Mouse (Mus musculus) layer of hippocampus, adult 18-20 months (tissue): ENCODE measurements around the gene Itgb5. TPM values are rescaled to one million over a fixed set of nuclear protein-coding genes. Genes with fewer than 3 reads are reported as not detected.
A peak's percentile ranks its signal among the peaks of the same experiment; 100 is the strongest.

ENCODE experiments used
- DNase-seq, 2 experiments: peaks; one replicate each; pipeline ENCODE4 v3.0.0; 2022; ENCODE audit warnings: low spot score in 2 of 2
- total RNA-seq, 2 experiments: library from RNA; stranded (reverse); gene quantifications; 2 replicates each; pipeline ENCODE4 v1.2.3; 2021

Itgb5 gene
- total RNA-seq, 2 experiments from 2014 or later = 46.6 to 48.4 TPM

- DNase-seq = no peak
These were observed 67.3 kb downstream of the Itgb5 start for GRCm38 (mm10) chr16:33896801-33897200.

GRCm38 (mm10) chr16:33903664-33904441 lies 74.4 kb downstream of the Itgb5 start:
- no peak for DNase-seq

GRCm38 (mm10) chr16:33904553-33904952 lies 75.1 kb downstream of the Itgb5 start:
- DNase-seq = no peak

GRCm38 (mm10) chr16:33908239-33908638 lies 78.8 kb downstream of the Itgb5 start:
- DNase-seq = no peak

GRCm38 (mm10) chr16:33914997-33915396 lies 85.5 kb downstream of the Itgb5 start:
- no peak for DNase-seq

GRCm38 (mm10) chr16:33916473-33917251 lies 87.2 kb downstream of the Itgb5 start:
- DNase-seq = no peak

GRCm38 (mm10) chr16:33917390-33917789 lies 87.9 kb downstream of the Itgb5 start:
- no peak for DNase-seq

GRCm38 (mm10) chr16:33917926-33918325 lies 88.5 kb downstream of the Itgb5 start:
- DNase-seq = no peak

GRCm38 (mm10) chr16:33921514-33921913 lies 92.0 kb downstream of the Itgb5 start:
- no peak for DNase-seq

- no peak for DNase-seq
These were observed 92.9 kb downstream of the Itgb5 start for GRCm38 (mm10) chr16:33922111-33923000.

GRCm38 (mm10) chr16:33923001-33923316 lies 93.5 kb downstream of the Itgb5 start:
- no peak for DNase-seq

GRCm38 (mm10) chr16:33923758-33924157 lies 94.3 kb downstream of the Itgb5 start:
- DNase-seq = no peak

GRCm38 (mm10) chr16:33927263-33927824 lies 97.9 kb downstream of the Itgb5 start:
- no peak for DNase-seq

- DNase-seq = no peak
These were observed 99.5 kb downstream of the Itgb5 start for GRCm38 (mm10) chr16:33928788-33929462.

- no peak for DNase-seq
These were observed 101.3 kb downstream of the Itgb5 start for GRCm38 (mm10) chr16:33930785-33931184.

- no peak for DNase-seq
These were observed 102.2 kb downstream of the Itgb5 start for GRCm38 (mm10) chr16:33931682-33932081.

- no peak for DNase-seq
These were observed 102.7 kb downstream of the Itgb5 start for GRCm38 (mm10) chr16:33932126-33932525.

GRCm38 (mm10) chr16:33933411-33933810 lies 103.9 kb downstream of the Itgb5 start:
- no peak for DNase-seq

GRCm38 (mm10) chr16:33934701-33935406 lies 105.4 kb downstream of the Itgb5 start:
- peak in 1 of 2 experiments; percentile 62 for DNase-seq

- no peak for DNase-seq
These were observed 105.9 kb downstream of the Itgb5 start for GRCm38 (mm10) chr16:33935407-33935785.
